Mouse (Mus musculus): ENCODE data around the gene Mapk8.

DNA sequence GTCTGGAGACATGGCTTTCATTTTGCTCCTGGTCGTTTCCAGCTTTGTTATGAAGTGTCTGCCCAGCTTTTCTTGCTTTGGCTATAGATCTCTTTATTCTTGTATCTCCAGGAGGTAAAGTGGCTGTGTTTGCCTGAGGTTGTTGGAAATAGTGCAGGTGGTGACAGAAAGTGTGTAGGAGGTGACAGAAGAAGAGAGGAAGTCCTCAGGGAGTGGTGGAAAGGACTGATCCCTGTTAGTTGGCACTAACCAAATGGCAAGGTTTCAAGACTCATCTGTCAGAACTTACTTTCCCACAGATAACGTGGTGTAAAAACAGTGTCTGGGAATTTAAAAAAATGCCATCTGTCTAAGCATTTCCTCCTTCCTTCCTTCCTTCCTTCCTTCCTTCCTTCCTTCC, 27.5 kb upstream of the Mapk8 start:
- TF ChIP-seq CTCF (IDR thresholded peaks at IDR 0.05; ENCODE audit: low read depth, low read length) (no peak), TAL1 (conservative IDR thresholded peaks at IDR 0.05; ENCODE audit: low read depth, low read length) (no peak)

Data from G1E (cell line).